Mouse (Mus musculus): ENCODE measurements around the gene Rxra.

GRCm38 (mm10) chr2:27644547-27645120 is 31.6 kb upstream of the Rxra start:
- no peak for TF ChIP-seq POLR2A (IDR thresholded peaks at IDR 0.05; ENCODE audit: low read depth, low read length)
- TF ChIP-seq CTCF (IDR thresholded peaks at IDR 0.05; ENCODE audit: extremely low read depth, insufficient read depth, insufficient read length, insufficient replicate concordance) = no peak

All from spleen, adult 2 months (tissue).